Mouse (Mus musculus): ENCODE measurements around the gene Olfr503.

- TF ChIP-seq POLR2A (IDR thresholded peaks at IDR 0.05; ENCODE audit: insufficient read depth, low read depth, low read length): no peak
- TF ChIP-seq CTCF (IDR thresholded peaks at IDR 0.05): no peak
Measured at GRCm38 (mm10) chr7:108589797-108590196, 45.5 kb downstream of the Olfr503 start.
